Mouse (Mus musculus) ES-Bruce4 (cell line): ENCODE results near the gene Olfr1442. TPM values are rescaled to one million over a fixed set of nuclear protein-coding genes. Genes with fewer than 3 reads are reported as not detected.

Source experiments
- H3K27ac ChIP-seq: 2 replicates; pipeline ENCODE4 v1.5.1; 2012; ENCODE audit warnings: low read length, inconsistent platforms; ENCODE audit not compliant: insufficient read depth
- H3K27me3 ChIP-seq: 2 replicates; pipeline ENCODE4 v1.6.1; 2012; ENCODE audit warnings: mild to moderate bottlenecking, low read length, inconsistent platforms; ENCODE audit not compliant: control insufficient read depth, poor library complexity, insufficient read depth, severe bottlenecking
- H3K36me3 ChIP-seq: 2 replicates; pipeline ENCODE4 v1.6.1; 2012; ENCODE audit warnings: inconsistent platforms, mild to moderate bottlenecking, low read length, moderate library complexity; ENCODE audit not compliant: control insufficient read depth, poor library complexity, insufficient read depth, severe bottlenecking
- H3K4me1 ChIP-seq: one replicate; pipeline ENCODE4 v1.8.1; 2011; ENCODE audit warnings: low read length; ENCODE audit not compliant: control insufficient read depth, insufficient read depth
- H3K4me3 ChIP-seq: 2 replicates; pipeline ENCODE4 v1.5.1; 2011; ENCODE audit warnings: low read depth, mild to moderate bottlenecking, low read length
- H3K9ac ChIP-seq: 2 replicates; pipeline ENCODE4 v1.6.1; 2012; ENCODE audit warnings: low read depth, mild to moderate bottlenecking, inconsistent platforms; ENCODE audit not compliant: poor library complexity, severe bottlenecking
- H3K9me3 ChIP-seq: replicated peaks from 2 replicates; pipeline ENCODE4 v1.6.1; 2012; ENCODE audit warnings: mild to moderate bottlenecking, low read length, inconsistent platforms; ENCODE audit not compliant: control insufficient read depth, poor library complexity, insufficient read depth, severe bottlenecking
- CTCF ChIP-seq: IDR thresholded peaks from one replicate; pipeline ENCODE4 v1.8.1; 2011; ENCODE audit warnings: low read depth, low read length
- EP300 ChIP-seq: IDR thresholded peaks from 2 replicates; pipeline ENCODE4 v1.6.1; 2011; ENCODE audit warnings: low read depth, low read length; ENCODE audit not compliant: insufficient read depth
- POLR2A ChIP-seq: IDR thresholded peaks from one replicate; pipeline ENCODE4 v1.8.1; 2011; ENCODE audit warnings: low read length; ENCODE audit not compliant: insufficient read depth
- polyA plus RNA-seq: library from polyadenylated mRNA; stranded (reverse); fragments of >200 nt; gene quantifications from 2 replicates; pipeline ENCODE4 v1.2.4, GENCODE M21; 2011; ENCODE audit warnings: low read depth; ENCODE audit not compliant: missing spikeins, insufficient read depth, insufficient read length

The Olfr1442 gene
- polyA plus RNA-seq: not detected in 2 replicates

DNA sequence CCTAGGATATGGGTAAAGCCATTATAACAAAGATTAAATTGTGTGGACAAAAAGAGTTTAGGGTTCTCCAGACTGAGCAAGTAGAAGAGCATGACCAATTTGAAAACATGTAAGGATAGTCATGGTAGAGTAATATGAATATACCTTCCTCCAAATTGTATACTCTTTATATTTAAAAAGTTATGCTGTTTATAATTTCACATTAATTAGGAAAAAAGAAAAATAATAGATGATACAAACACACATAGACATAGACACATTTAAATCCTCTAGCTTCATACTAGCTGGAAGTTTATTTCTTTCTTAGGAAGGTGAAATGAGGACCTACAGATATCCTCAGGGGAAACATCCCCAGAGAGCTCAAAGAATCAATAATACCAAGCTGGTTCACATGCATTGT, at the start of gene Olfr1442:
TSS of gene Olfr1442 (plus strand) at position 301 of the 400 bp plus-strand sequence.
- Histone ChIP-seq H3K27ac (no peak within 1 kb of the TSS), H3K9ac (no peak within 1 kb of the TSS), H3K4me1 (no peaks in the 10 kb centered on the region), H3K36me3 (no peaks in the 10 kb centered on the region), H3K9me3 (no peaks in the 10 kb centered on the region), H3K4me3 (no peak within 1 kb of the TSS), H3K27me3 (no peaks in the 10 kb centered on the region)
- no peak for TF ChIP-seq EP300
- TF ChIP-seq POLR2A: no peak
- TF ChIP-seq CTCF: no peak

GRCm38 (mm10) chr19:12633176-12633575, 37.1 kb upstream of the Olfr1442 start, which contains the start of gene Glyat:
Gene Glyat, plus strand, starts transcription at chr19:12633308.
- no peaks in the 10 kb centered on the region for H3K27me3 ChIP-seq
- H3K4me3 ChIP-seq: no peak within 1 kb of the TSS
- TF ChIP-seq POLR2A (no peak), EP300 (no peak), CTCF (no peak)
- H3K9me3 ChIP-seq: no peaks in the 10 kb centered on the region
- no peak within 1 kb of the TSS for H3K27ac ChIP-seq
- no peak within 1 kb of the TSS for H3K9ac ChIP-seq
- no peaks in the 10 kb centered on the region for H3K36me3 ChIP-seq
- H3K4me1 ChIP-seq: no peaks in the 10 kb centered on the region

DNA sequence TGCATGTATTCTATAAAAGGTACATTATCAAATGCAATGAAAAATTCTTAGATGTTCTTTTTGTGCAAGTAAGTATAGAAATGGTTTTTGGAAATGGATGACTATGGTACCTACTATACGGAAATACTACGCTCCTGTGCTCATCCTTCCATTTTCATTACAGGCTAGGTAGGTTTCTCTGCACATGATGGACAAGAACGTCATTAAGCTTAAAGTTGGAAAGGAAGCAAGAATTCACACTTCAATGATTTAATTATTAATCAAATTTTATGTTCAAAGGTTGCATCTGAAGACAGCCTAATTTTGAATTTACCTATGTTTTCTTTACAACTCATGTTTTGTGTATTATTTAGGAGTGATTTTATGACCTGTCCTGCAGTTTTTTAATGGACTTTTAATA, 36.0 kb upstream of the Olfr1442 start:
- H3K4me3 ChIP-seq: no peak overlapping the region
- H3K27me3 ChIP-seq: no peaks in the 10 kb centered on the region
- H3K4me1 ChIP-seq: no peaks in the 10 kb centered on the region
- no peaks in the 10 kb centered on the region for H3K36me3 ChIP-seq
- H3K9ac ChIP-seq: no peak overlapping the region
- TF ChIP-seq CTCF: no peak
- no peak for TF ChIP-seq EP300
- TF ChIP-seq POLR2A: no peak
- no peaks in the 10 kb centered on the region for H3K9me3 ChIP-seq
- no peak overlapping the region for H3K27ac ChIP-seq

DNA sequence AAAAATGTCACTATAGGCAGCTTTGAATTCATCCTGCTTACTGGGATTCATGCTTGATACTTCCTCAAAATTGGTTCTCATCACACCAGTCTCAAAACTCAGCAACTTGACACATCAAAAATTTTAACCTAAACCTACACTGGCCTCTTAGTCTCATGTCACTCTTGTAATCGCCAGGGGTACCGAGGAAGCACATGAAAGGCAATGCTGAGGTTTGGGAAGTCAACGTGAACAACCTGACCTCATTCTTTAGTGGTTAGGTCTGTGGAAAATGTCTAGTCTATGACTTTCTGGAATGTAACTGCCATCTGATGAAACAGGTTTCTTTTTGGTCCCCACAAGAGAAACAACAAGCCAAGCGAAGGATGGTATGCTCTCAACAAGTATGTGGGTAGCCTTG, 35.3 kb upstream of the Olfr1442 start:
- H3K27ac ChIP-seq: no peak overlapping the region
- H3K27me3 ChIP-seq: no peaks in the 10 kb centered on the region
- TF ChIP-seq CTCF (no peak), EP300 (no peak), POLR2A (no peak)
- H3K9me3 ChIP-seq: no peaks in the 10 kb centered on the region
- H3K4me1 ChIP-seq: no peaks in the 10 kb centered on the region
- no peak overlapping the region for H3K4me3 ChIP-seq
- no peaks in the 10 kb centered on the region for H3K36me3 ChIP-seq
- no peak overlapping the region for H3K9ac ChIP-seq

- Histone ChIP-seq H3K9me3 (no peaks in the 10 kb centered on the region), H3K4me3 (no peak overlapping the region), H3K36me3 (no peaks in the 10 kb centered on the region), H3K9ac (no peak overlapping the region), H3K4me1 (no peaks in the 10 kb centered on the region), H3K27ac (no peak overlapping the region), H3K27me3 (no peaks in the 10 kb centered on the region; the same call in 1 of the 2 replicates)
- TF ChIP-seq POLR2A (no peak), CTCF (no peak), EP300 (no peak)
Observed at GRCm38 (mm10) chr19:12636863-12637262, 33.4 kb upstream of the Olfr1442 start.

DNA sequence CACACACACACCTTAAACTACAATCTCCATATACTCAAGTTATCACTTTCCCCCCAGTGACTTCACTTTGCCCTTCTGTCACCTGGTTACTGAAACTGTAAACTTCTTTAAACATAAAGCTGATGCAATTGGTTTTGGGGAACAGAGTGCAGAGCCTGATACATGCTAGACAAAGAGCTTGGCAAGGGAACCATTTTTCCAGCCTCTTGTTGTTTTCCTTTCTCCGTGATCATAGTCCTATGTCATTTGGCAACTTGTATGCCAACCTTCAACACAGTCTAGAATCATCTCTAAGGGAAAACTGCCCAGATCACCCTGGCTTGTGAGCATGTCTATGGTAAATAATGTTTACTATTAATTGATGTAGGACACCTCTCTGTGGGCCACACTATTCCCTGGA, 32.2 kb upstream of the Olfr1442 start:
- Histone ChIP-seq H3K36me3 (no peaks in the 10 kb centered on the region), H3K4me3 (no peak overlapping the region), H3K9ac (no peak overlapping the region), H3K27me3 (no peaks in the 10 kb centered on the region; the same call in 1 of the 2 replicates), H3K9me3 (no peaks in the 10 kb centered on the region), H3K4me1 (no peaks in the 10 kb centered on the region), H3K27ac (no peak overlapping the region)
- TF ChIP-seq POLR2A (no peak), CTCF (no peak), EP300 (no peak)
